Mouse (Mus musculus) liver, adult 2 months (tissue): ENCODE data around the gene Zfp651. TPM values are rescaled to one million over a fixed set of nuclear protein-coding genes. Genes with fewer than 3 reads are reported as not detected.
A peak's percentile ranks its signal among the peaks of the same experiment; 100 is the strongest.

Experiments used
- DNase-seq: peaks from one replicate; pipeline ENCODE4 v3.0.0-alpha.2; 2011; ENCODE audit warnings: low read depth, low spot score; ENCODE audit errors: extremely low read depth
- H3K27ac ChIP-seq: fragments of 200-500 bp; replicated peaks from 2 replicates; pipeline ENCODE4 v1.5.1; 2012; ENCODE audit warnings: low read depth, mild to moderate bottlenecking, control low read depth, inconsistent platforms, low read length; ENCODE audit not compliant: insufficient read depth
- H3K27me3 ChIP-seq: fragments of 200-500 bp; 2 replicates; pipeline ENCODE4 v1.6.1; 2012; ENCODE audit warnings: mild to moderate bottlenecking, moderate library complexity, low read length, inconsistent platforms; ENCODE audit not compliant: control insufficient read depth, insufficient read depth
- H3K36me3 ChIP-seq: fragments of 200-500 bp; 2 replicates; pipeline ENCODE4 v1.6.1; 2012; ENCODE audit warnings: low read length, inconsistent platforms; ENCODE audit not compliant: control insufficient read depth, insufficient read depth
- H3K4me1 ChIP-seq: fragments of 200-500 bp; 2 replicates; pipeline ENCODE4 v1.6.1; 2011; ENCODE audit warnings: low read length; ENCODE audit not compliant: control insufficient read depth, insufficient read depth
- H3K4me3 ChIP-seq: fragments of 200-500 bp; 2 replicates; pipeline ENCODE4 v1.5.1; 2011; ENCODE audit warnings: low read depth, mild to moderate bottlenecking, control low read depth, low read length, moderate library complexity; ENCODE audit not compliant: insufficient read depth
- H3K79me2 ChIP-seq: fragments of 200-500 bp; 2 replicates; pipeline ENCODE4 v1.6.1; 2012; ENCODE audit warnings: inconsistent platforms, mild to moderate bottlenecking, low read length, moderate library complexity; ENCODE audit not compliant: control insufficient read depth, insufficient read depth
- H3K9ac ChIP-seq: fragments of 200-500 bp; 2 replicates; pipeline ENCODE4 v1.6.1; 2012; ENCODE audit warnings: low read depth, mild to moderate bottlenecking, control low read depth, inconsistent platforms, low read length
- CTCF ChIP-seq: fragments of 200-500 bp; IDR thresholded peaks from 2 replicates; pipeline ENCODE4 v1.5.1; 2011; ENCODE audit warnings: low read depth, low read length, control low read depth
- POLR2A ChIP-seq: fragments of 200-500 bp; IDR thresholded peaks from 2 replicates; pipeline ENCODE4 v1.6.1; 2011; ENCODE audit warnings: low read length, control low read depth; ENCODE audit not compliant: insufficient read depth; ENCODE audit errors: extremely low read depth
- WGBS: fragments of 180-500 bp; shearing (Covaris S2); methylation state at CpG from one replicate; pipeline ENCODE4 v1.1.7; 2018; 5-methylcytosine and 5-hydroxymethylcytosine counted together
- polyA plus RNA-seq: library from polyadenylated mRNA; depleted of rRNA; stranded (reverse); fragments of >200 nt; gene quantifications from 2 replicates; pipeline ENCODE4 v1.2.3, GENCODE M21; 2012
- total RNA-seq: library from RNA; depleted of rRNA; stranded (reverse); fragments of >200 nt; gene quantifications from 2 replicates; pipeline ENCODE4 v1.2.3, GENCODE M21; 2014

The Zfp651 gene
- total and polyA plus RNA-seq, 2 experiments, result 0.37 to 1.2 TPM

- TF ChIP-seq CTCF, result no peak
- TF ChIP-seq POLR2A, result no peak
- 90% methylated on average over 9 of the region's 9 CpGs for WGBS
- no peaks in the 10 kb centered on the region for H3K79me2 ChIP-seq
- H3K27me3 ChIP-seq, result no peaks in the 10 kb centered on the region
- peaks cover 84% of the 10 kb centered on the region for H3K36me3 ChIP-seq
- no peak overlapping the region for H3K4me3 ChIP-seq
- DNase-seq, result no peak
- H3K9ac ChIP-seq, result no peak overlapping the region
- H3K27ac ChIP-seq, result no peak overlapping the region
- H3K4me1 ChIP-seq, result no peaks in the 10 kb centered on the region
These were observed 6.4 kb upstream of the Zfp651 start for GRCm38 (mm10) chr9:121752774-121753173.

GRCm38 (mm10) chr9:121754624-121755023 is 4.5 kb upstream of the Zfp651 start:
- peaks cover 66% of the 10 kb centered on the region for H3K36me3 ChIP-seq
- H3K4me3 ChIP-seq, result no peak overlapping the region
- 91% methylated on average over 3 of the region's 3 CpGs for WGBS
- no peak overlapping the region for H3K9ac ChIP-seq
- TF ChIP-seq POLR2A (no peak), CTCF (no peak)
- DNase-seq, result no peak
- H3K27ac ChIP-seq, result no peak overlapping the region
- no peaks in the 10 kb centered on the region for H3K79me2 ChIP-seq
- H3K4me1 ChIP-seq, result peaks cover 12% of the 10 kb centered on the region
- no peaks in the 10 kb centered on the region for H3K27me3 ChIP-seq

- peaks cover 12% of the 10 kb centered on the region for H3K4me1 ChIP-seq
- H3K36me3 ChIP-seq, result peaks cover 44% of the 10 kb centered on the region
- no peak overlapping the region for H3K27ac ChIP-seq
- no peak overlapping the region for H3K4me3 ChIP-seq
- no peaks in the 10 kb centered on the region for H3K79me2 ChIP-seq
- no peak overlapping the region for H3K9ac ChIP-seq
- TF ChIP-seq POLR2A (no peak), CTCF (no peak)
- DNase-seq, result no peak
- 83% methylated on average over 3 of the region's 3 CpGs for WGBS
- H3K27me3 ChIP-seq, result no peaks in the 10 kb centered on the region
These were observed 2.3 kb upstream of the Zfp651 start for GRCm38 (mm10) chr9:121756785-121757184.

- no peak for DNase-seq
- no peak for TF ChIP-seq CTCF
- TF ChIP-seq POLR2A, result no peak
- Histone ChIP-seq H3K27ac (no peak overlapping the region), H3K4me3 (no peak overlapping the region), H3K9ac (no peak overlapping the region), H3K27me3 (no peaks in the 10 kb centered on the region), H3K36me3 (peaks cover 37% of the 10 kb centered on the region), H3K4me1 (peaks cover 12% of the 10 kb centered on the region), H3K79me2 (no peaks in the 10 kb centered on the region)
- WGBS, result 70% methylated on average over 3 of the region's 3 CpGs
These were observed 1.7 kb upstream of the Zfp651 start for GRCm38 (mm10) chr9:121757432-121757831.

GRCm38 (mm10) chr9:121757835-121758814 is 1.0 kb upstream of the Zfp651 start:
- whole genome bisulfite sequencing, result 47% methylated on average over 10 of the region's 10 CpGs
- H3K27ac ChIP-seq, result no peak overlapping the region
- no peaks in the 10 kb centered on the region for H3K79me2 ChIP-seq
- TF ChIP-seq POLR2A (no peak), CTCF (no peak)
- no peak overlapping the region for H3K9ac ChIP-seq
- peak; percentile 22 for DNase-seq
- peaks cover 12% of the 10 kb centered on the region for H3K4me1 ChIP-seq
- no peaks in the 10 kb centered on the region for H3K27me3 ChIP-seq
- no peak overlapping the region for H3K4me3 ChIP-seq
- H3K36me3 ChIP-seq, result peaks cover 32% of the 10 kb centered on the region
